Mouse (Mus musculus) lung, embryonic 15.5 days (tissue): ENCODE data around the gene Pate2. TPM values are rescaled to one million over a fixed set of nuclear protein-coding genes. Genes with fewer than 3 reads are reported as not detected.
A peak's percentile ranks its signal among the peaks of the same experiment; 100 is the strongest.

ENCODE experiments used
- ATAC-seq: fragments of 200-750 bp; cut with Nextera tagmentation; 2 replicates; pipeline ENCODE4 v1.8.0; 2017; ENCODE audit warnings: moderate number of reproducible peaks, borderline replicate concordance; ENCODE audit not compliant: low FRiP score, low TSS enrichment; ENCODE audit errors: extremely low read depth
- H3K27ac ChIP-seq: fragments of 300-500 bp; sonication (generic); 2 replicates; pipeline ENCODE4 v1.5.1; 2015; ENCODE audit warnings: moderate library complexity, mild to moderate bottlenecking, inconsistent platforms
- H3K27me3 ChIP-seq: fragments of 300-500 bp; sonication (generic); 2 replicates; pipeline ENCODE4 v1.6.1; 2015; ENCODE audit warnings: inconsistent platforms
- H3K36me3 ChIP-seq: fragments of 300-500 bp; sonication (generic); 2 replicates; pipeline ENCODE4 v1.6.1; 2015; ENCODE audit warnings: inconsistent platforms
- H3K4me1 ChIP-seq: fragments of 300-500 bp; sonication (generic); 2 replicates; pipeline ENCODE4 v1.6.1; 2015; ENCODE audit warnings: inconsistent platforms
- H3K4me2 ChIP-seq: fragments of 300-500 bp; sonication (generic); 2 replicates; pipeline ENCODE4 v1.6.1; 2015; ENCODE audit warnings: inconsistent platforms, mild to moderate bottlenecking, moderate library complexity
- H3K4me3 ChIP-seq: fragments of 300-500 bp; sonication (generic); 2 replicates; pipeline ENCODE4 v1.5.1; 2015; ENCODE audit warnings: mild to moderate bottlenecking, inconsistent platforms
- H3K9ac ChIP-seq: fragments of 300-500 bp; sonication (generic); 2 replicates; pipeline ENCODE4 v1.6.1; 2015; ENCODE audit warnings: inconsistent platforms
- H3K9me3 ChIP-seq: fragments of 300-500 bp; sonication (generic); 2 replicates; pipeline ENCODE4 v1.6.1; 2016; ENCODE audit warnings: inconsistent platforms
- WGBS: fragments of 180-500 bp; shearing (Covaris S2); methylation state at CpG from one replicate; pipeline ENCODE4 v1.1.7; 2015; 5-methylcytosine and 5-hydroxymethylcytosine counted together
- polyA plus RNA-seq: library from polyadenylated mRNA; unstranded; fragments of >200 nt; fragmentation: Nextera tagmentation; extraction: Ambion mirVana; gene quantifications from 2 replicates; pipeline ENCODE4 v1.2.1, GENCODE M21; 2015

Pate2 gene
- polyA plus RNA-seq, 1 experiment from 2014 or later: 0.72 TPM

- no peaks in the 10 kb centered on the region for H3K27me3 ChIP-seq
- no peaks in the 10 kb centered on the region for H3K9me3 ChIP-seq
- H3K36me3 ChIP-seq: no peaks in the 10 kb centered on the region
- no peak overlapping the region for H3K27ac ChIP-seq
- H3K4me1 ChIP-seq: no peaks in the 10 kb centered on the region
- no peak overlapping the region for H3K9ac ChIP-seq
- no peak for ATAC-seq
- no peak overlapping the region for H3K4me2 ChIP-seq
- no peak overlapping the region for H3K4me3 ChIP-seq
- 60% methylated on average over 13 of the region's 13 CpGs for WGBS
Measured at GRCm38 (mm10) chr9:35539001-35539750, 30.9 kb upstream of the Pate2 start.

- no peaks in the 10 kb centered on the region for H3K27me3 ChIP-seq
- ATAC-seq: no peak
- WGBS: 76% methylated on average over 5 of the region's 5 CpGs
Measured at GRCm38 (mm10) chr9:35541024-35541423, 29.1 kb upstream of the Pate2 start.

DNA sequence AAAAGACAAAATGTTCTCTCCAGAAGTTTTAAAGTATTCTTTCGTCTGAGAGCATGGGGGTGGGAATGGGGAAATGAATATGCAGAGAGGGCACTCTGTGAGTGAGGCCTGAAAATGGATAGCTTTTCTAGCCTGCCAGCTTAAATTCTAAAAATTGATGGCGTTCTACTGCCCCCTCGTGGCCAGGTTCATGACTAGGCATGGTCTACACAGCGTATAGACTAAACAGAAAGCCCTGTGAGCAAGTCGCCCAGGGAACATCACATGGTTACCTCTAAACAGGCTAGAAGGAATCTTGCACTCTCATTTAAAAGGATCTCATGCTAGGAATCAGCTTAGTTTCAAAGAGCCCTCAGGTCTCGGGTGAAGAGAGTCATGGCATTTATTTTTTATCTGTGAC lies 28.6 kb upstream of the Pate2 start:
- Histone ChIP-seq H3K4me1 (no peaks in the 10 kb centered on the region), H3K27me3 (no peaks in the 10 kb centered on the region), H3K9me3 (no peaks in the 10 kb centered on the region), H3K4me3 (no peak overlapping the region), H3K27ac (no peak overlapping the region), H3K4me2 (no peak overlapping the region), H3K36me3 (no peaks in the 10 kb centered on the region), H3K9ac (no peak overlapping the region)
- ATAC-seq: peak; percentile 58
- 6% methylated on average over 6 of the region's 6 CpGs for WGBS

More at GRCm38 (mm10) chr9:35541024-35541423, 29.1 kb upstream of the Pate2 start:
- no peaks in the 10 kb centered on the region for H3K9me3 ChIP-seq
- no peak overlapping the region for H3K27ac ChIP-seq
- H3K36me3 ChIP-seq: no peaks in the 10 kb centered on the region
- no peak overlapping the region for H3K4me2 ChIP-seq
- no peaks in the 10 kb centered on the region for H3K4me1 ChIP-seq
- no peak overlapping the region for H3K4me3 ChIP-seq
- H3K9ac ChIP-seq: no peak overlapping the region

DNA sequence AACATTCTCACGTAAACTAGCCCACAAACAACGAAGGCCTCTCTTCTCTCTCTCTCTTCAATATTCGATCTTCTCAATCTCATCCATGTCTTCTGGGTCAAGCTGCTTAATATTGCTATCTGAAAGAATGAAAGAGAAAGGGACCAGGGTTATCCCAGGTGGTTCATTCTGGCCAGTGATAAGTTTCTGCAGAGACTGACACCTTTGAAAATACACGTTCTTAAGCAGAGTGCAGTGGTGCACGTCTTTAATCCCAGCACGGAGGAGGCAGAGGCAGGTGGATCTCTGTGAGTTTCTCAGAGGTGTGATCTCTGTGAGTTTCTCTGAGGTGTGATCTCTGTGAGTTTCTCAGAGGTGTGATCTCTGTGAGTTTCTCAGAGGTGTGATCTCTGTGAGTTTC lies 28.1 kb upstream of the Pate2 start:
- ATAC-seq: no peak
- 63% methylated on average over 6 of the region's 6 CpGs for WGBS
- Histone ChIP-seq H3K36me3 (no peaks in the 10 kb centered on the region), H3K9ac (no peak overlapping the region), H3K27ac (no peak overlapping the region), H3K4me1 (no peaks in the 10 kb centered on the region), H3K4me2 (no peak overlapping the region), H3K27me3 (no peaks in the 10 kb centered on the region), H3K4me3 (no peak overlapping the region), H3K9me3 (no peaks in the 10 kb centered on the region)

DNA sequence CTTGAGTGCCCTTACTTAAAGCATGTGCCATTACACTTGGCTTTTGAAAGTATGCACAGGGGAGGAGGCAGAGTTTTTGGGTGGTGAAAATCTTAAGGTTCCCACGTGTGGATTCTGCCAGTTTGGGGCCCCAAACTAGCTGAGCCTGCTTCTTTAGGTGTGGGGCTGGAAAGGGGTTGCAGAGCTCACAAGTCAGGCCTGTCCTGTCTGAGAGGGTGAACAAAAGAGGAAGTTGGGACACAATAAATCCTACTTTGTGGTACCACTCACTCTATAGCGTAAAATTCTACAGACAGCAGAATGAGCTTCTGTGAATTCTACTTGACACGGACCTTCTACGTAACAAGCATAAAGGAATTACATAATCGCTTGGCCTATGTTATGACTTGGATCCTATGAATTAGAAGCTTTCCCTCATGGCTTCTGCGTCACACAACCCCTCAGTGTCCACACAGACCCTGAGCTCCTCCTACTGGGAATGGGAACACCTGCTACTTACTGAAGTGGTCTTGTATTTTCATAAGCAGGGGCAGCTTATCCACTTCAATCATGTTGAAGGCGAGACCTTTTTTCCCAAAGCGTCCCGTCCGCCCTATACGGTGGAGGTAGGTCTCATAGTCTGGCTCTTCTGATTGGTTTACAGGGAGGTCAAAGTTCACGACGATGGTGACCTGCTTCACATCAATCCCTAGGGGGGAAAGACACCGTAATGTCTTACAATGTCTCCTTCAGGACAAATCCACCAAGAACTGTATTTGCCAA lies 26.8 kb upstream of the Pate2 start:
- H3K4me1 ChIP-seq: no peaks in the 10 kb centered on the region
- H3K27ac ChIP-seq: no peak overlapping the region
- H3K27me3 ChIP-seq: no peaks in the 10 kb centered on the region
- no peaks in the 10 kb centered on the region for H3K9me3 ChIP-seq
- no peak overlapping the region for H3K4me3 ChIP-seq
- H3K9ac ChIP-seq: no peak overlapping the region
- 80% methylated on average over 14 of the region's 14 CpGs for WGBS
- no peak for ATAC-seq
- H3K36me3 ChIP-seq: no peaks in the 10 kb centered on the region
- no peak overlapping the region for H3K4me2 ChIP-seq

GRCm38 (mm10) chr9:35544666-35545065 lies 25.4 kb upstream of the Pate2 start:
- no peak overlapping the region for H3K4me3 ChIP-seq
- no peaks in the 10 kb centered on the region for H3K27me3 ChIP-seq
- ATAC-seq: no peak
- WGBS: 66% methylated on average over 2 of the region's 2 CpGs
- H3K9ac ChIP-seq: no peak overlapping the region
- H3K4me1 ChIP-seq: no peaks in the 10 kb centered on the region
- H3K4me2 ChIP-seq: no peak overlapping the region
- H3K36me3 ChIP-seq: no peaks in the 10 kb centered on the region
- no peaks in the 10 kb centered on the region for H3K9me3 ChIP-seq
- H3K27ac ChIP-seq: no peak overlapping the region

- ATAC-seq: no peak
- Histone ChIP-seq H3K27me3 (no peaks in the 10 kb centered on the region), H3K27ac (no peak overlapping the region), H3K4me2 (no peak overlapping the region), H3K4me1 (no peaks in the 10 kb centered on the region), H3K4me3 (no peak overlapping the region), H3K9me3 (no peaks in the 10 kb centered on the region), H3K36me3 (no peaks in the 10 kb centered on the region), H3K9ac (no peak overlapping the region)
- WGBS: 61% methylated on average over 12 of the region's 12 CpGs
Measured at GRCm38 (mm10) chr9:35545704-35546103, 24.4 kb upstream of the Pate2 start.

GRCm38 (mm10) chr9:35546745-35547144 lies 23.3 kb upstream of the Pate2 start:
- H3K27me3 ChIP-seq: no peaks in the 10 kb centered on the region
- no peak overlapping the region for H3K4me2 ChIP-seq
- 69% methylated on average over 9 of the region's 9 CpGs for WGBS
- H3K9me3 ChIP-seq: no peaks in the 10 kb centered on the region
- H3K36me3 ChIP-seq: no peaks in the 10 kb centered on the region
- H3K27ac ChIP-seq: no peak overlapping the region
- no peak for ATAC-seq
- no peaks in the 10 kb centered on the region for H3K4me1 ChIP-seq
- no peak overlapping the region for H3K4me3 ChIP-seq
- H3K9ac ChIP-seq: no peak overlapping the region

- Histone ChIP-seq H3K27me3 (no peaks in the 10 kb centered on the region), H3K9ac (no peak overlapping the region), H3K4me2 (no peak overlapping the region), H3K36me3 (no peaks in the 10 kb centered on the region), H3K4me1 (no peaks in the 10 kb centered on the region), H3K9me3 (no peaks in the 10 kb centered on the region), H3K27ac (no peak overlapping the region), H3K4me3 (no peak overlapping the region)
- WGBS: 66% methylated on average over 9 of the region's 9 CpGs
- ATAC-seq: no peak
Measured at GRCm38 (mm10) chr9:35548455-35548854, 21.6 kb upstream of the Pate2 start.

GRCm38 (mm10) chr9:35556494-35557102 lies 13.5 kb upstream of the Pate2 start:
- 45% methylated on average over 12 of the region's 12 CpGs for WGBS
- H3K27me3 ChIP-seq: peaks cover 17% of the 10 kb centered on the region; the same call in 1 of the 2 replicates
- H3K4me2 ChIP-seq: no peak overlapping the region
- ATAC-seq: no peak
- H3K9ac ChIP-seq: no peak overlapping the region
- H3K36me3 ChIP-seq: peaks cover 6% of the 10 kb centered on the region
- no peak overlapping the region for H3K27ac ChIP-seq
- peaks cover 29% of the 10 kb centered on the region for H3K4me1 ChIP-seq
- H3K4me3 ChIP-seq: no peak overlapping the region
- H3K9me3 ChIP-seq: no peaks in the 10 kb centered on the region

DNA sequence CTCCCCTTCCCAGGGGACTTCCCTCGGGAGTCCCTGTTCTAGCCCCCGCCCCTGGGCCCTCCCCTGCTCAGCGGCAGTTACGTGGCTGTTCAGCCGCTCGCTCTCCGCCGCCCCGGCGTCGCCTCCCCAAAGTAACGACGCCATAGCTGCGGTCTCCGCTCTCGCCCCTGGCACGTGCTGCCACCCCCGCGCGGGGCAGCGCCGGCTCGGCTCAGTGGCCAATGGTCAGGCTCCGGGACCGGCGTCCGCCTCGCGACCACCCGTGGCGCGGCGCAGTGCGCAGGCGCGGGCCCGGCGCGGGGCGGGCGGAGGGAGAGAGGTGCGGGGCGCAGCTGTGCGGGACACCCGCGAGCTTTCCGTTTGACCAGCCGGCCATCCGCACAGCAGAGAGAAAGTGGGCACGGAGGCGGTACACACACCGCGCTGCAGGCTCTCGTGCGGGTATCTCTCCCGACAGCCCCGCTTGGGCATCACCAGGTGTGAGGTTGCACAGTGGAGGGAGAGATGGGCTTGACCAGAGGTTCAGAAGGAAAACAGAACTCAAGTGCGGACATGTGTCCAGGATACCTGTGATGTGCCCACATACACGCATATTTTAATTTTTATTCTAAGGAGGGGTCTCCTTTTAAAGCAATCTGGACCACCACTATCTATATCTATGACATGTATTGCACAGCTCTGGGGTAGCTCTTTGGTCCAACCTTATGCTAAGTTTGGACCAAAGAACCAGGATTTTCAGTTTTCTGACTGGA lies 11.7 kb upstream of the Pate2 start, which contains the start of the genes Ddx25 and Pus3:
Gene Ddx25, minus strand, starts transcription at position 272 of the 752 bp plus-strand sequence.
Gene Pus3, plus strand, starts transcription at position 339 of the 752 bp plus-strand sequence.
- Histone ChIP-seq H3K4me1 (peaks cover 29% of the 10 kb centered on the region), H3K4me3 (peak within 1 kb of the TSS; percentile 74), H3K9ac (peak within 1 kb of the TSS; percentile 62), H3K27me3 (peaks cover 17% of the 10 kb centered on the region; the same call in 1 of the 2 replicates), H3K27ac (peak within 1 kb of the TSS; percentile 60), H3K4me2 (peak within 1 kb of the TSS; percentile 97), H3K9me3 (no peaks in the 10 kb centered on the region), H3K36me3 (peaks cover 10% of the 10 kb centered on the region)
- ATAC-seq: peak; percentile 71
- WGBS: under 1% methylated on average over 58 of the region's 59 CpGs
